Mouse (Mus musculus) left cerebral cortex, adult 8-10 months (tissue): ENCODE data around the gene Fig4. TPM values are rescaled to one million over a fixed set of nuclear protein-coding genes. Genes with fewer than 3 reads are reported as not detected.

Experiments used
- DNase-seq, 2 experiments: peaks; one replicate each; pipeline ENCODE4 v3.0.0; 2022; ENCODE audit warnings: low spot score in 2 of 2
- total RNA-seq, 4 experiments: library from RNA; stranded (reverse); gene quantifications; 2 replicates each; pipeline ENCODE4 v1.2.4; 2022

Gene Fig4
- total RNA-seq, 4 experiments from 2014 or later = 28.3 to 31.4 (median 30.0) TPM

GRCm38 (mm10) chr10:41218897-41219296 is 84.2 kb downstream of the Fig4 start:
- DNase-seq = no peak

GRCm38 (mm10) chr10:41214083-41214482 is 89.0 kb downstream of the Fig4 start:
- no peak for DNase-seq

GRCm38 (mm10) chr10:41209538-41209937 is 93.5 kb downstream of the Fig4 start:
- DNase-seq = no peak

- no peak for DNase-seq
These were observed 94.1 kb downstream of the Fig4 start for GRCm38 (mm10) chr10:41208860-41209377.

GRCm38 (mm10) chr10:41205647-41206046 is 97.4 kb downstream of the Fig4 start:
- DNase-seq = no peak

- DNase-seq = no peak
These were observed 98.3 kb downstream of the Fig4 start for GRCm38 (mm10) chr10:41204637-41205315.

GRCm38 (mm10) chr10:41204191-41204590 is 98.9 kb downstream of the Fig4 start:
- DNase-seq = no peak

GRCm38 (mm10) chr10:41198719-41199118 is 104.3 kb downstream of the Fig4 start:
- DNase-seq = no peak

- DNase-seq = no peak
These were observed 105.3 kb downstream of the Fig4 start for GRCm38 (mm10) chr10:41197788-41198187.

- no peak for DNase-seq
These were observed 106.8 kb downstream of the Fig4 start for GRCm38 (mm10) chr10:41196295-41196694.

GRCm38 (mm10) chr10:41189392-41189791 is 113.7 kb downstream of the Fig4 start:
- DNase-seq = no peak

GRCm38 (mm10) chr10:41183975-41184374 is 119.1 kb downstream of the Fig4 start:
- no peak for DNase-seq

- DNase-seq = no peak
These were observed 120.4 kb downstream of the Fig4 start for GRCm38 (mm10) chr10:41182644-41183043.

GRCm38 (mm10) chr10:41166141-41166540 is 136.9 kb downstream of the Fig4 start:
- no peak for DNase-seq

- no peak for DNase-seq
These were observed 140.0 kb downstream of the Fig4 start for GRCm38 (mm10) chr10:41163108-41163507.

- no peak for DNase-seq
These were observed 145.8 kb downstream of the Fig4 start for GRCm38 (mm10) chr10:41157296-41157695.

- DNase-seq = no peak
These were observed 146.4 kb downstream of the Fig4 start for GRCm38 (mm10) chr10:41156693-41157092.

- DNase-seq = no peak
These were observed 149.8 kb downstream of the Fig4 start for GRCm38 (mm10) chr10:41153229-41153750.

GRCm38 (mm10) chr10:41151901-41152300 is 151.2 kb downstream of the Fig4 start:
- no peak for DNase-seq

GRCm38 (mm10) chr10:41151441-41151840 is 151.6 kb downstream of the Fig4 start:
- DNase-seq = peak in 1 of 2 experiments; percentile 7

GRCm38 (mm10) chr10:41151021-41151420 is 152.0 kb downstream of the Fig4 start:
- no peak for DNase-seq

GRCm38 (mm10) chr10:41150496-41150895 is 152.6 kb downstream of the Fig4 start:
- DNase-seq = no peak

- DNase-seq = no peak
These were observed 153.8 kb downstream of the Fig4 start for GRCm38 (mm10) chr10:41149307-41149706.
